Mouse (Mus musculus): ENCODE results near the gene Exoc6b.
"Not testable (repeated sequence)": the region's sequence is repeated elsewhere in the genome, so short reads cannot be mapped to it uniquely, and the experiment has no call there.

Exoc6b gene

GRCm38 (mm10) chr6:85069023-85069985 is at the start of gene Exoc6b:
Exoc6b (minus strand) TSS chr6:85069513.
- DNase-seq (ENCODE audit: low read depth): peak; percentile 86

GRCm38 (mm10) chr6:85117545-85118511 is 48.5 kb upstream of the Exoc6b start:
- peak; percentile 64 for DNase-seq (ENCODE audit: low read depth)

- no peak for DNase-seq (ENCODE audit: low read depth)
Observed at GRCm38 (mm10) chr6:85105033-85105615, 35.8 kb upstream of the Exoc6b start.

GRCm38 (mm10) chr6:85103321-85103720 is 34.0 kb upstream of the Exoc6b start:
- no peak for DNase-seq (ENCODE audit: low read depth)

GRCm38 (mm10) chr6:85096441-85096840 is 27.1 kb upstream of the Exoc6b start:
- no peak for DNase-seq (ENCODE audit: low read depth)

GRCm38 (mm10) chr6:85087425-85087824 is 18.1 kb upstream of the Exoc6b start:
- DNase-seq (ENCODE audit: low read depth): no peak

- DNase-seq (ENCODE audit: low read depth): no peak
Observed at GRCm38 (mm10) chr6:85086645-85087044, 17.3 kb upstream of the Exoc6b start.

- DNase-seq (ENCODE audit: low read depth): not testable (repeated sequence)
Observed at GRCm38 (mm10) chr6:85076179-85076720, 6.9 kb upstream of the Exoc6b start.

- DNase-seq (ENCODE audit: low read depth): no peak
Observed at GRCm38 (mm10) chr6:85074996-85075395, 5.7 kb upstream of the Exoc6b start.

- DNase-seq (ENCODE audit: low read depth): peak; percentile 40
Observed at GRCm38 (mm10) chr6:85068322-85069022, 841 bp downstream of the Exoc6b start.

GRCm38 (mm10) chr6:85057641-85058040 is 11.7 kb downstream of the Exoc6b start:
- DNase-seq (ENCODE audit: low read depth): no peak

- DNase-seq (ENCODE audit: low read depth): no peak
Observed at GRCm38 (mm10) chr6:85051109-85051508, 18.2 kb downstream of the Exoc6b start.

GRCm38 (mm10) chr6:85046531-85046930 is 22.8 kb downstream of the Exoc6b start:
- no peak for DNase-seq (ENCODE audit: low read depth)

GRCm38 (mm10) chr6:85044621-85045152 is 24.6 kb downstream of the Exoc6b start:
- DNase-seq (ENCODE audit: low read depth): no peak

GRCm38 (mm10) chr6:85037677-85038076 is 31.6 kb downstream of the Exoc6b start:
- peak; percentile 80 for DNase-seq (ENCODE audit: low read depth)

GRCm38 (mm10) chr6:85029671-85030070 is 39.6 kb downstream of the Exoc6b start:
- DNase-seq (ENCODE audit: low read depth): no peak

GRCm38 (mm10) chr6:85024403-85024802 is 44.9 kb downstream of the Exoc6b start:
- DNase-seq (ENCODE audit: low read depth): no peak

GRCm38 (mm10) chr6:85017011-85017410 is 52.3 kb downstream of the Exoc6b start:
- DNase-seq (ENCODE audit: low read depth): peak; percentile 29

- DNase-seq (ENCODE audit: low read depth): no peak
Observed at GRCm38 (mm10) chr6:85013906-85014305, 55.4 kb downstream of the Exoc6b start.

- no peak for DNase-seq (ENCODE audit: low read depth)
Observed at GRCm38 (mm10) chr6:85010397-85010796, 58.9 kb downstream of the Exoc6b start.

GRCm38 (mm10) chr6:84995418-84995817 is 73.9 kb downstream of the Exoc6b start:
- peak; percentile 4 for DNase-seq (ENCODE audit: low read depth)
